Mouse (Mus musculus): Measurements from ENCODE around the gene Kctd20. TPM values are rescaled to one million over a fixed set of nuclear protein-coding genes. Genes with fewer than 3 reads are reported as not detected.

Gene Kctd20
- polyA plus RNA-seq, 1 experiment from 2014 or later: 83.2 TPM

- Histone ChIP-seq H3K9ac (ENCODE audit: low read length) (no peak within 1 kb of the TSS), H3K9me3 (ENCODE audit: control insufficient read depth, low read length) (peaks cover 4% of the 10 kb centered on the region), H3K36me3 (ENCODE audit: control insufficient read depth, insufficient read depth, low read length) (no peaks in the 10 kb centered on the region), H3K4me1 (replicated peaks; ENCODE audit: control insufficient read depth, insufficient read depth, low read length) (no peaks in the 10 kb centered on the region), H3K27ac (ENCODE audit: low read length) (no peak within 1 kb of the TSS), H3K27me3 (ENCODE audit: control insufficient read depth, insufficient read depth, low read depth, low read length) (no peaks in the 10 kb centered on the region), H3K4me3 (ENCODE audit: low read length) (no peak within 1 kb of the TSS), H3K4me2 (ENCODE audit: low read depth, low read length) (no peak within 1 kb of the TSS)
- WGBS: 82% methylated on average over 7 of the region's 7 CpGs
- no peak for ATAC-seq (ENCODE audit: low read depth)
These were observed 8.0 kb upstream of the Kctd20 start, which contains the start of gene Pxt1 for GRCm38 (mm10) chr17:28943740-28944139. Pxt1 (minus strand) TSS chr17:28943840.

- Histone ChIP-seq H3K4me3 (ENCODE audit: low read length) (no peak overlapping the region), H3K9me3 (ENCODE audit: control insufficient read depth, low read length) (peaks cover 4% of the 10 kb centered on the region), H3K36me3 (ENCODE audit: control insufficient read depth, insufficient read depth, low read length) (no peaks in the 10 kb centered on the region), H3K4me1 (replicated peaks; ENCODE audit: control insufficient read depth, insufficient read depth, low read length) (no peaks in the 10 kb centered on the region), H3K27ac (ENCODE audit: low read length) (no peak overlapping the region), H3K9ac (ENCODE audit: low read length) (no peak overlapping the region), H3K27me3 (ENCODE audit: control insufficient read depth, insufficient read depth, low read depth, low read length) (no peaks in the 10 kb centered on the region), H3K4me2 (ENCODE audit: low read depth, low read length) (no peak overlapping the region)
- WGBS: 80% methylated on average over 7 of the region's 7 CpGs
- ATAC-seq (ENCODE audit: low read depth): no peak
These were observed 7.3 kb upstream of the Kctd20 start for GRCm38 (mm10) chr17:28944481-28944880.

DNA sequence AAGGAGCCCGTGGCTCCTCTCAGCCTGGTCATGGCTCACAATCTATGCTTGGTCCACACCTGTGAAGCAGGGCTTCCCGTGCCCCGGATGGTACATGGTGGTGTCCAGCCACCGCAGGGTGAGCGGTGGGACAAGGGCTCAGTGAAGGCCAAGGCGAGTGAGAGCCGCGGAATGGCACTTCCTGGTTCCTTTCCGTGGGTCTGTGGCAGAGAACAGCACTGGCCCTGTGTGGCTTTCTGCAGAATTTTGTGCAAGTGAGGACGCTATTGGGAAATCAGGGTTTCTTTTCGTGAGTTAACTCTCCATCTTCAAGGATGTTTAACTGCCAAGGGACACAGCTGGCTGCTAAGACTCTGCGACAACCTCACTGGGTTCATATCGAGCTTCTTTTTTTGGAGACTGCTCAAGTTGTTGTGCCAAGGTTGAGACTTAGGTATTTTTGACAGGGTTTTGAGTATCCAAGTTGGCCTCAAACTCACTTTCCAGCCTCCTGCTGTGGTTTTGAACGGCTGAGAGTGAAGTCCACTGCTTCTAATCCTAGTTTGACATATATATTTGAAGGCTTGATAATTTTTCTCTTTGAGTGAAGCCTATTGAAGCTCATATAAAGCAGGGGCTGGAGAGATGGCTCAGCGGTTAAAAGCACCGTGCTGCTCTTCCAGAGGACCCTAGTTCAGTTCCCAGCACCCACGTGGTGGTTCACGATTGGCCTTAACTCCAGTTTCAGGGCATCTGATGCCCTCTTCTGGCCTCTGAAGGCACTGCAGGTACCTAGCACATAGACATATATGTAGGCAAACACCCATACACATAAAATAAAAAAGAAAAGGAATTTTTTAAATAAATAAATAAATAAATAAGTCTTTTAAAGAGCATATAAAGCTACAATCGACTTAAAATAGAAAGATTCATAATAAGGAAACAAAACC, 4.5 kb upstream of the Kctd20 start:
- Histone ChIP-seq H3K27me3 (ENCODE audit: control insufficient read depth, insufficient read depth, low read depth, low read length) (no peaks in the 10 kb centered on the region), H3K36me3 (ENCODE audit: control insufficient read depth, insufficient read depth, low read length) (no peaks in the 10 kb centered on the region), H3K4me2 (ENCODE audit: low read depth, low read length) (no peak overlapping the region), H3K9me3 (ENCODE audit: control insufficient read depth, low read length) (peaks cover 4% of the 10 kb centered on the region), H3K4me1 (replicated peaks; ENCODE audit: control insufficient read depth, insufficient read depth, low read length) (peaks cover 6% of the 10 kb centered on the region), H3K9ac (ENCODE audit: low read length) (no peak overlapping the region), H3K4me3 (ENCODE audit: low read length) (no peak overlapping the region), H3K27ac (ENCODE audit: low read length) (no peak overlapping the region)
- 92% methylated on average over 19 of the region's 19 CpGs for WGBS
- no peak for ATAC-seq (ENCODE audit: low read depth)

DNA sequence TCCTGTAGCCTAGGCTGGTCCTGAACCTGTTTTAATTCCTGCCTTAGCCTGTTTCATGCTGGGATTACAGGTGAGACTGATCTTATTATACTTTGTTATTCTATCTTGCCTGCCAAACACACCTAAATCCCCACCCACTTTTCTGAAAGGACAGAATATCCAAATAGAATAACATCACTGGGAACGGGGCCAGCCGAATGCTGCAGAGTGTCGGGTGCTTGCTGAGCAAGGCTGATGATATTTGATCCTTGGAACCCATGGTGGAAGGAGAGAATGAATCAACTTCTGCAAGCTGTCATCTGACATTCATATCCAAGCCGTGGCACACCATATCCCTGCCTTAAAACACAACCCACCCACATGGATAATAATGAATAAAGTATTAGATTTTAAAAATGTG, 3.1 kb upstream of the Kctd20 start:
- Histone ChIP-seq H3K9me3 (ENCODE audit: control insufficient read depth, low read length) (peaks cover 4% of the 10 kb centered on the region), H3K4me2 (ENCODE audit: low read depth, low read length) (no peak overlapping the region), H3K9ac (ENCODE audit: low read length) (no peak overlapping the region), H3K4me1 (replicated peaks; ENCODE audit: control insufficient read depth, insufficient read depth, low read length) (peaks cover 8% of the 10 kb centered on the region), H3K27me3 (ENCODE audit: control insufficient read depth, insufficient read depth, low read depth, low read length) (no peaks in the 10 kb centered on the region), H3K36me3 (ENCODE audit: control insufficient read depth, insufficient read depth, low read length) (no peaks in the 10 kb centered on the region), H3K27ac (ENCODE audit: low read length) (no peak overlapping the region), H3K4me3 (ENCODE audit: low read length) (no peak overlapping the region)
- ATAC-seq (ENCODE audit: low read depth): no peak
- WGBS: 44% methylated on average over 4 of the region's 4 CpGs

- H3K27ac ChIP-seq (ENCODE audit: low read length): no peak overlapping the region
- ATAC-seq (ENCODE audit: low read depth): no peak
These were observed 999 bp upstream of the Kctd20 start for GRCm38 (mm10) chr17:28950751-28951150.

GRCm38 (mm10) chr17:28953251-28953650, 1.5 kb downstream of the Kctd20 start:
- Histone ChIP-seq H3K4me3 (ENCODE audit: low read length) (peak overlapping the region; percentile 75), H3K4me1 (replicated peaks; ENCODE audit: control insufficient read depth, insufficient read depth, low read length) (peaks cover 14% of the 10 kb centered on the region), H3K27ac (ENCODE audit: low read length) (peak overlapping the region; percentile 88), H3K36me3 (ENCODE audit: control insufficient read depth, insufficient read depth, low read length) (peaks cover 5% of the 10 kb centered on the region; the same call in 1 of the 2 replicates), H3K9ac (ENCODE audit: low read length) (peak overlapping the region; percentile 83), H3K4me2 (ENCODE audit: low read depth, low read length) (peak overlapping the region; percentile 60), H3K27me3 (ENCODE audit: control insufficient read depth, insufficient read depth, low read depth, low read length) (no peaks in the 10 kb centered on the region), H3K9me3 (ENCODE audit: control insufficient read depth, low read length) (no peaks in the 10 kb centered on the region)
- no peak for ATAC-seq (ENCODE audit: low read depth)
- 1% methylated on average over 9 of the region's 9 CpGs for WGBS

More at GRCm38 (mm10) chr17:28950751-28951150, 999 bp upstream of the Kctd20 start:
- Histone ChIP-seq H3K9ac (ENCODE audit: low read length) (no peak overlapping the region), H3K9me3 (ENCODE audit: control insufficient read depth, low read length) (peaks cover 4% of the 10 kb centered on the region), H3K27me3 (ENCODE audit: control insufficient read depth, insufficient read depth, low read depth, low read length) (no peaks in the 10 kb centered on the region), H3K4me1 (replicated peaks; ENCODE audit: control insufficient read depth, insufficient read depth, low read length) (peaks cover 14% of the 10 kb centered on the region), H3K4me2 (ENCODE audit: low read depth, low read length) (no peak overlapping the region), H3K4me3 (ENCODE audit: low read length) (no peak overlapping the region), H3K36me3 (ENCODE audit: control insufficient read depth, insufficient read depth, low read length) (no peaks in the 10 kb centered on the region)
- 61% methylated on average over 4 of the region's 4 CpGs for WGBS

DNA sequence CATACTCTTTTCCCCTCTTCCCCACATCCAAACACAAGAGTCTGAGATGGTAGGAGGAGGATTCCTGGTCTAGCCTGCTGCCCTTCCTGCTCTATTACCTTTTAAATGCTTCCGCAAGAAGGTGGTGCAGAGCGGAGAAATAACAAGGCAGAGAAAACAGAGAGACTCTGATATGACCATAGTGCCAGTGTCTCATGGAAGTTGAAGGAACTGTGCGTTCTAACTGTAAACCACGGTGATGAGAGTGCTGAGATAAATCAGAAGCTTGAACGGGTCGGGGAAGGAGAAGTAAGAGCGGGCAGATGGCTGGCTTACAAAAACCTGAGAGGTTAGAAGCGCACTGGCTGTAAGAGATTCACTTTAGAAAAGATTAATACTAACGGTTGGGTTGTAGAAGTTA, 2.7 kb downstream of the Kctd20 start:
- no peaks in the 10 kb centered on the region for H3K9me3 ChIP-seq (ENCODE audit: control insufficient read depth, low read length)
- WGBS: 93% methylated on average over 9 of the region's 9 CpGs
- H3K4me1 ChIP-seq (replicated peaks; ENCODE audit: control insufficient read depth, insufficient read depth, low read length): peaks cover 14% of the 10 kb centered on the region
- H3K27ac ChIP-seq (ENCODE audit: low read length): no peak overlapping the region
- no peaks in the 10 kb centered on the region for H3K27me3 ChIP-seq (ENCODE audit: control insufficient read depth, insufficient read depth, low read depth, low read length)
- no peak overlapping the region for H3K4me2 ChIP-seq (ENCODE audit: low read depth, low read length)
- H3K4me3 ChIP-seq (ENCODE audit: low read length): no peak overlapping the region
- peaks cover 5% of the 10 kb centered on the region; the same call in 1 of the 2 replicates for H3K36me3 ChIP-seq (ENCODE audit: control insufficient read depth, insufficient read depth, low read length)
- ATAC-seq (ENCODE audit: low read depth): no peak
- H3K9ac ChIP-seq (ENCODE audit: low read length): no peak overlapping the region

DNA sequence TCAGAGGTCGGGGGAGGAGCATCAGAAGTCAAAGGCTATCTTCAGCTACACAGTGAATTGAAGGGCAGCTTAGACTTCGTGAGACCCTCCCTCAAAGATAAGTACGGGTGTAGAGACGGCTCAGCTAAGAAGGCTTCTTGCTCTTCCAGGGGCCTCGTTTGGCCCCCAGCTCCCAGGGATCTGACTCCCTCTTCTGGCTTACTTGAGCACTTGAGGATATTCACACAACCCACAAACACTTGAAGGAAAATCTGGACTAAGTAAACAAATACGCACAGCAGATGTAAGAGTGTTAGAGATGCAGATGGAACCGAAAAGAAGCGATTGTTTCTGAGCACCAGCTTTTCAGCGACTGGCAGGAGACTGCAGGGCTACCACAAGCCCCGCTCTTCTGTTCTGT, 8.8 kb downstream of the Kctd20 start:
- H3K4me2 ChIP-seq (ENCODE audit: low read depth, low read length): no peak overlapping the region
- H3K9ac ChIP-seq (ENCODE audit: low read length): no peak overlapping the region
- no peaks in the 10 kb centered on the region for H3K4me1 ChIP-seq (replicated peaks; ENCODE audit: control insufficient read depth, insufficient read depth, low read length)
- peaks cover 44% of the 10 kb centered on the region for H3K36me3 ChIP-seq (ENCODE audit: control insufficient read depth, insufficient read depth, low read length)
- H3K4me3 ChIP-seq (ENCODE audit: low read length): no peak overlapping the region
- WGBS: 40% methylated on average over 10 of the region's 10 CpGs
- H3K9me3 ChIP-seq (ENCODE audit: control insufficient read depth, low read length): no peaks in the 10 kb centered on the region
- no peak overlapping the region for H3K27ac ChIP-seq (ENCODE audit: low read length)
- ATAC-seq (ENCODE audit: low read depth): no peak
- no peaks in the 10 kb centered on the region for H3K27me3 ChIP-seq (ENCODE audit: control insufficient read depth, insufficient read depth, low read depth, low read length)

- H3K9me3 ChIP-seq (ENCODE audit: control insufficient read depth, low read length): no peaks in the 10 kb centered on the region
- ATAC-seq (ENCODE audit: low read depth): no peak
- no peaks in the 10 kb centered on the region for H3K4me1 ChIP-seq (replicated peaks; ENCODE audit: control insufficient read depth, insufficient read depth, low read length)
- no peaks in the 10 kb centered on the region for H3K27me3 ChIP-seq (ENCODE audit: control insufficient read depth, insufficient read depth, low read depth, low read length)
- H3K4me2 ChIP-seq (ENCODE audit: low read depth, low read length): no peak overlapping the region
- no peak overlapping the region for H3K9ac ChIP-seq (ENCODE audit: low read length)
- WGBS: 82% methylated on average over 10 of the region's 10 CpGs
- H3K27ac ChIP-seq (ENCODE audit: low read length): no peak overlapping the region
- H3K4me3 ChIP-seq (ENCODE audit: low read length): no peak overlapping the region
- peaks cover 54% of the 10 kb centered on the region for H3K36me3 ChIP-seq (ENCODE audit: control insufficient read depth, insufficient read depth, low read length)
These were observed 9.8 kb downstream of the Kctd20 start for GRCm38 (mm10) chr17:28961596-28961995.
